Mouse (Mus musculus): ENCODE results near the gene Prickle2.

DNA sequence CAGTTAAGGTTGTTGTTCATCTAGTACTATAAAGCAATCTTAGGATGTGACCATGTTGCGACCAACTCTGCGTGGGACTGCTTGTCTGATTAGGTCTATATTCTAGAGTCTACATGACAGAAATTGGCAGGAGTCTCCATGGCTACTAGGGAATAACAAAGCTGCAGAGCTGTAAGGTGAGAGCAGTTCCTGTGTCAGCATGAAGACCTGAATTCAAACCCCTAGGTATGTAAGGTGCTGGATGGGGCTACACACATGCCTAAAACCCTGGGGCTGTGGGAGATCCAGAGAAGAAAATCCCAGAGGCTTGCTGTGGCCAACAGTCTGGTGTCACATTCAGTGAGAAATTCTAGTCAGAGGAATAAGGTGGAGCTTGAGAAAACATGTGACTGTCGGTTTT is 78.2 kb downstream of the Prickle2 start:
- TF ChIP-seq CTCF (IDR thresholded peaks at IDR 0.05; ENCODE audit: low read depth, low read length) (no peak), POLR2AphosphoS5 (IDR thresholded peaks at IDR 0.05; ENCODE audit: insufficient replicate concordance, low read depth, low read length) (no peak), TAL1 (conservative IDR thresholded peaks at IDR 0.05; ENCODE audit: low read depth, low read length) (no peak), GATA1 (IDR thresholded peaks at IDR 0.05; ENCODE audit: borderline replicate concordance, low read length) (no peak)

Data from G1E (cell line).